Mouse (Mus musculus): ENCODE data around the gene Hinfp. TPM values are rescaled to one million over a fixed set of nuclear protein-coding genes. Genes with fewer than 3 reads are reported as not detected.
A peak's percentile ranks its signal among the peaks of the same experiment; 100 is the strongest.

Hinfp gene
- 28.4 and 38.6 TPM in 2 replicates for total RNA-seq (2014; rRNA removed)
- polyA plus RNA-seq (2015; fragmentation: Nextera tagmentation; extraction: Ambion mirVana) = 14.8 and 15.2 TPM in 2 replicates

DNA sequence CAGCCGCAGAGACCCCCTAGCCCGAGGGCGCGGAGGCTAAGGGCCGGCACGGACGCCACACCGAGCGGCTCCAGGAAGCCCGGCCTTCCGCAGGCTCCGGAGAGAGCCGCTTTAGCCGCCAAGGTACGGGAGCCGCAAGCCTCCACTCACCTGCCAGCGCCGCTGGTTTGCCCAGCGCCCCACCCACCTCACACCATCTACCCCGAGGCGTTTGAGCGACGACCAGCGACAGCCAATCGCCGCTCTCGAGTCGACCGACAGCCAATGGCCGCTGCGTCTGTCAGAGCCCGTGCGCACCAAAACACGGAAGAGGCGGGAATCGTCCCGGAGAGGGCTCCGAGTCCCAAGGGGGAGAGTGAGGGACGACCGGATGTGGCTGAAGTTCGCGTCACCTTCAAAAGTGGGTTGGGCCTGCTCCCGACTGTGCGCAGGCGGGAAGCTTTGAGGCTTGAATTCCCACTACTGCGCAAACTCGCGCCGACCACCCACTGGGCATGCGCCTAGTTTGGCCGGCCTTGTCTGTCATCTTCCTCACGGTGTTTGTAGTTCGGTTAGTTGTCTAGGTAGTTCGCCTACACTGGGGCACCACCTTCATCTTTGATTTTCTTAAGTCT lies at the start of gene Hinfp:
Hinfp (minus strand) TSS at position 206 of the 614 bp plus-strand sequence.
- no peaks in the 10 kb centered on the region for H3K27me3 ChIP-seq (ENCODE audit: insufficient read depth, low read length)
- DNase-seq (ENCODE audit: low spot score) (peak; percentile 100), ATAC-seq (peak; percentile 99)
- peak within 1 kb of the TSS; percentile 73 for H3K27ac ChIP-seq
- no peak for TF ChIP-seq CTCF (IDR thresholded peaks at IDR 0.05; ENCODE audit: low read depth)
- 0 out of 2 replicates have a peak, but pooled peaks cover 5% of the 10 kb centered on the region for H3K4me1 ChIP-seq (ENCODE audit: insufficient read depth, low read length)
- WGBS = 1% methylated on average over 54 of the region's 54 CpGs
- H3K4me2 ChIP-seq (ENCODE audit: low read depth, low read length) = peak within 1 kb of the TSS; percentile 72
- H3K9ac ChIP-seq (replicated peaks; ENCODE audit: low read length) = peak within 1 kb of the TSS; percentile 88
- peaks cover 18% of the 10 kb centered on the region for H3K36me3 ChIP-seq (ENCODE audit: insufficient read depth, low read length)
- H3K9me3 ChIP-seq (ENCODE audit: low read length) = no peaks in the 10 kb centered on the region
- peak within 1 kb of the TSS; percentile 64 for H3K4me3 ChIP-seq (ENCODE audit: low read length)

DNA sequence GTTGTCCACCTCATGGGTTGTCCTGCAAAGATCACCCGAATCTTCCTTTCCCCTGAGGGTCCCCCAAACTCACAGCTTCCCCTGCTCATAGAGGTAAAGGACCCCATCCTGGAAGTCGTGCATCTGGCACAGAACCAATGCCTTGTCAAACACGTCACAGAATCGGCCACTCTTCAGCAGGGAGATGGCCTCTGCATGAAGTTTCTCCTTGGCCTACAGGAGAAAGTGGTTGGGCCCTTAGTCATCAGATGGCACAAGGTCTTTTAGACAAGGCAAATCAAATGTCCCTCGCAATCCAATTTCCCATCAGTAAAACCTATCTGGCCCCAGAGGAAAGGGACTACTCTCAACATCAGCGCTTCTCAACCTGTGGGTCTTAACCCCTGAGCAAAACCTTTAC lies 47.7 kb upstream of the Hinfp start:
- Histone ChIP-seq H3K27ac (no peak overlapping the region), H3K4me2 (ENCODE audit: low read depth, low read length) (no peak overlapping the region), H3K4me3 (ENCODE audit: low read length) (no peak overlapping the region), H3K9me3 (ENCODE audit: low read length) (no peaks in the 10 kb centered on the region), H3K4me1 (ENCODE audit: insufficient read depth, low read length) (no peaks in the 10 kb centered on the region), H3K36me3 (ENCODE audit: insufficient read depth, low read length) (peaks cover 80% of the 10 kb centered on the region), H3K27me3 (ENCODE audit: insufficient read depth, low read length) (no peaks in the 10 kb centered on the region), H3K9ac (replicated peaks; ENCODE audit: low read length) (no peak overlapping the region)
- no peak for TF ChIP-seq CTCF (IDR thresholded peaks at IDR 0.05; ENCODE audit: low read depth)
- ATAC-seq (no peak), DNase-seq (ENCODE audit: low spot score) (no peak)
- WGBS = 89% methylated on average over 6 of the region's 6 CpGs

DNA sequence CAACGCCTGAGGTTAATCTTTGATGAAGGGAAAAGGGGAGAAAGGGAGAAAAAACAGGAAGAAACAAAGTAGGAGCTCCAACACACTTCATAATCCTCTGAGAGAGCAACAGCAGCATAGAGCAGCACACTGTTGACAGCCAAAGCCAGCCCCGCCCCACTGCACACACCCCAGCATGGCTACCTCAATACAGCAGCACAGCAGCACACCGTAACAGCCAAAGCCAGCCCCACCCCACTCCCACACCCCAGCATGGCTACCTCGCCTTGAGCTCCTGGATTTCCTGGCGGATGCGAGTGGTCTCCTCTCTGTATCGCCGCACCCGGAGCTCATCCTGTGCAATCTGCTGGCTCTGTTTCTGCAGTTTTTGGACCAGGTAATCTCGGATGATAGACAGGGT lies 46.9 kb upstream of the Hinfp start:
- WGBS = 92% methylated on average over 10 of the region's 10 CpGs
- Histone ChIP-seq H3K9me3 (ENCODE audit: low read length) (no peaks in the 10 kb centered on the region), H3K4me2 (ENCODE audit: low read depth, low read length) (no peak overlapping the region), H3K4me1 (ENCODE audit: insufficient read depth, low read length) (no peaks in the 10 kb centered on the region), H3K27ac (no peak overlapping the region), H3K27me3 (ENCODE audit: insufficient read depth, low read length) (no peaks in the 10 kb centered on the region), H3K9ac (replicated peaks; ENCODE audit: low read length) (no peak overlapping the region), H3K36me3 (ENCODE audit: insufficient read depth, low read length) (peaks cover 83% of the 10 kb centered on the region), H3K4me3 (ENCODE audit: low read length) (no peak overlapping the region)
- ATAC-seq (no peak), DNase-seq (ENCODE audit: low spot score) (no peak)
- TF ChIP-seq CTCF (IDR thresholded peaks at IDR 0.05; ENCODE audit: low read depth) = no peak

DNA sequence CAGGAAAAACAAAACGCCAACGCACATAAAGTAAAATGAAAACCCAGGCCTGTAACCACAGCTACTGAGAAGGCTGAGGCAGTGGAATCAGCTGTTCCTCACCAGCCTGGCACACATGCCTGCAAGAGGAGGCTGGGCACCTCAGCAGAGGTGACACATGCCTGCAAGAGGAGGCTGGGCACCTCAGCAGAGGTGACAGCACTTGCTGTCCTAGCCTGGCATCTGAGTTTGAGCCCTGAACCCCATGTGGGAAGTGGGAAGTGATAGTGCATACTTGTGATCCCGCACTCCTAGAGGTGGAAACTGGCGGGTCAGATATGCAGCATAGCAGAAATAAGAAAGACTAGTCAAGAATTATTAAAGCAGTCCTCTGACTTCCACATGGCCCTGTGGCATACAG lies 45.9 kb upstream of the Hinfp start:
- Histone ChIP-seq H3K9me3 (ENCODE audit: low read length) (no peaks in the 10 kb centered on the region), H3K9ac (replicated peaks; ENCODE audit: low read length) (no peak overlapping the region), H3K4me2 (ENCODE audit: low read depth, low read length) (no peak overlapping the region), H3K27ac (no peak overlapping the region), H3K4me3 (ENCODE audit: low read length) (no peak overlapping the region), H3K36me3 (ENCODE audit: insufficient read depth, low read length) (peaks cover 81% of the 10 kb centered on the region), H3K27me3 (ENCODE audit: insufficient read depth, low read length) (no peaks in the 10 kb centered on the region), H3K4me1 (ENCODE audit: insufficient read depth, low read length) (no peaks in the 10 kb centered on the region)
- no peak for TF ChIP-seq CTCF (IDR thresholded peaks at IDR 0.05; ENCODE audit: low read depth)
- DNase-seq (ENCODE audit: low spot score) = no peak
- WGBS = 91% methylated on average over 4 of the region's 4 CpGs
- ATAC-seq = no peak

DNA sequence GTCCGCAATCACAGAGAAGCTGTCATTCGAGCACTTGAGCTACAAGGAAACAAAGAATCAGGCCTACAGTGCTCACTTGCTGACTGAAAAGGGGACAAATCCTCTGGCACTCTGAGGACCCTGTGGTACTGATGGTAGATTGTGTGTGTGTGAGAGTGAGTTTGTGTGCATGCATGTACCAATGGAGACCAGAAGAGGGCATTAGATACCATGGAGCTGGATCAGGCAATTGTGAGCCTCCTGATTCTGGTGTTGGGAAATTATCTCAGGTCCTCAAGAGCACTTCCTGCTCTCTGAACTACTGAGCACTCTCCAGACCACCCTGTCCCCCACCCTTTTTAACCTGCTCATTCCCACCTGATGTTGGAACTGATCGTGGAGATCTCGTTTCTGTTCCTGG lies 43.1 kb upstream of the Hinfp start:
- H3K27ac ChIP-seq = no peak overlapping the region
- H3K4me1 ChIP-seq (ENCODE audit: insufficient read depth, low read length) = no peaks in the 10 kb centered on the region
- peak; percentile 36 for TF ChIP-seq CTCF (IDR thresholded peaks at IDR 0.05; ENCODE audit: low read depth)
- no peak overlapping the region for H3K4me3 ChIP-seq (ENCODE audit: low read length)
- no peaks in the 10 kb centered on the region for H3K9me3 ChIP-seq (ENCODE audit: low read length)
- 97% methylated on average over 4 of the region's 4 CpGs for WGBS
- H3K4me2 ChIP-seq (ENCODE audit: low read depth, low read length) = no peak overlapping the region
- ATAC-seq (no peak), DNase-seq (ENCODE audit: low spot score) (no peak)
- no peaks in the 10 kb centered on the region for H3K27me3 ChIP-seq (ENCODE audit: insufficient read depth, low read length)
- no peak overlapping the region for H3K9ac ChIP-seq (replicated peaks; ENCODE audit: low read length)
- H3K36me3 ChIP-seq (ENCODE audit: insufficient read depth, low read length) = peaks cover 60% of the 10 kb centered on the region

DNA sequence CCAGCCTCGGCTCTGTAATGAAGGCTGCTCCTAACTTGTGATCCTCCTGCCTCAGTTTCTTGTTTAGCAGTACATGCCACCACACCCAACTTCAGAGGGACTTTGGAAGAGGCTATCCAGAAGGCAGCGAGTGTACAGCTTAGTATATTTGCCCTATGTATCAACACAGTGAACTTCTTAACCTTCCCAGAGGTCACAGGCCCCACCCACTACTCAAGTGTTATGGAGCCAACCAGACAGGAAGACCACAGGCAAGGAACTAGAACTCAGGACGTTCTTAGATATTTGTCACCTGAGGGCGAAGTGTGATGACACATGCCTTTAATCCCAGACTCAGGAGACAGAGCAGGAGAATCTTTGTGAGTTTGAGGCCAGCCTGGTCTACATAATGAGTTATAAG lies 42.1 kb upstream of the Hinfp start:
- no peak overlapping the region for H3K4me2 ChIP-seq (ENCODE audit: low read depth, low read length)
- H3K27me3 ChIP-seq (ENCODE audit: insufficient read depth, low read length) = no peaks in the 10 kb centered on the region
- ATAC-seq (no peak), DNase-seq (ENCODE audit: low spot score) (no peak)
- 92% methylated on average over 4 of the region's 4 CpGs for WGBS
- peaks cover 51% of the 10 kb centered on the region for H3K36me3 ChIP-seq (ENCODE audit: insufficient read depth, low read length)
- no peak overlapping the region for H3K27ac ChIP-seq
- H3K9me3 ChIP-seq (ENCODE audit: low read length) = no peaks in the 10 kb centered on the region
- no peak for TF ChIP-seq CTCF (IDR thresholded peaks at IDR 0.05; ENCODE audit: low read depth)
- no peak overlapping the region for H3K9ac ChIP-seq (replicated peaks; ENCODE audit: low read length)
- H3K4me3 ChIP-seq (ENCODE audit: low read length) = no peak overlapping the region
- H3K4me1 ChIP-seq (ENCODE audit: insufficient read depth, low read length) = peaks cover 9% of the 10 kb centered on the region

DNA sequence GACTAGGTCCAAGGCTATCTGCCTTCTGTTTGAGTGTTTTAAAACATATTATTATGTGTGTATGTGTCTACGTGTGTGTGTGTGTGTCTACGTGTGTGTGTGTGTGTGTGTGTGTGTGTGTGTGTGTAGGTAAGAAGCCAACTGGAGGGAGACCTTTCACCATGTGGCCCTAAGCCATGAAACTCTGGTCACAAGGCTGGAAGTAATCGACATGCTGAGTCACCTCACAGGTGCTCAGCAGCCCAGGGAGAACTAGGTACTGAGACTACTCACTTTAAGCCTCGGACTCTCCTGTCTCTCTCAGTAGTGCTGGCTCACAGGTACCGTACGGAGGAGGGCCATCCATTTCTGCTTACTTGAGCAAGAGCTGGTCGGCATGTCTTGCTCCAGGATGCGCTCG lies 41.7 kb upstream of the Hinfp start:
- Histone ChIP-seq H3K27ac (no peak overlapping the region), H3K36me3 (ENCODE audit: insufficient read depth, low read length) (peaks cover 47% of the 10 kb centered on the region), H3K9ac (replicated peaks; ENCODE audit: low read length) (no peak overlapping the region), H3K27me3 (ENCODE audit: insufficient read depth, low read length) (no peaks in the 10 kb centered on the region), H3K4me1 (ENCODE audit: insufficient read depth, low read length) (peaks cover 9% of the 10 kb centered on the region), H3K4me2 (ENCODE audit: low read depth, low read length) (no peak overlapping the region), H3K9me3 (ENCODE audit: low read length) (no peaks in the 10 kb centered on the region), H3K4me3 (ENCODE audit: low read length) (no peak overlapping the region)
- DNase-seq (ENCODE audit: low spot score) (no peak), ATAC-seq (no peak)
- 97% methylated on average over 9 of the region's 9 CpGs for WGBS
- TF ChIP-seq CTCF (IDR thresholded peaks at IDR 0.05; ENCODE audit: low read depth) = no peak
